Mouse (Mus musculus) thymus, adult 2 months (tissue): Measurements from ENCODE around the gene Lim2. TPM values are rescaled to one million over a fixed set of nuclear protein-coding genes. Genes with fewer than 3 reads are reported as not detected.
A peak's percentile ranks its signal among the peaks of the same experiment; 100 is the strongest.

Source experiments
- DNase-seq: peaks from one replicate; pipeline ENCODE4 v3.0.0; 2021
- H3K27ac ChIP-seq: fragments of 200-500 bp; 2 replicates; pipeline ENCODE4 v1.5.1; 2012; ENCODE audit warnings: low read length, control low read depth; ENCODE audit not compliant: control insufficient read depth, insufficient read depth
- H3K27me3 ChIP-seq: fragments of 200-500 bp; 2 replicates; pipeline ENCODE4 v1.6.1; 2012; ENCODE audit warnings: mild to moderate bottlenecking, low read length, moderate library complexity, mixed read lengths; ENCODE audit not compliant: control insufficient read depth, insufficient read depth
- H3K36me3 ChIP-seq: fragments of 200-500 bp; 2 replicates; pipeline ENCODE4 v1.6.1; 2012; ENCODE audit warnings: mild to moderate bottlenecking, low read length, moderate library complexity; ENCODE audit not compliant: control insufficient read depth, insufficient read depth
- H3K4me1 ChIP-seq: fragments of 200-500 bp; replicated peaks from 2 replicates; pipeline ENCODE4 v1.6.1; 2012; ENCODE audit warnings: low read length; ENCODE audit not compliant: control insufficient read depth, insufficient read depth
- H3K4me3 ChIP-seq: fragments of 200-500 bp; 2 replicates; pipeline ENCODE4 v1.5.1; 2012; ENCODE audit warnings: mild to moderate bottlenecking, low read length, control low read depth, moderate library complexity; ENCODE audit not compliant: control insufficient read depth, insufficient read depth
- CTCF ChIP-seq: fragments of 200-500 bp; IDR thresholded peaks from 2 replicates; pipeline ENCODE4 v1.5.1; 2012; ENCODE audit warnings: mild to moderate bottlenecking, control low read depth, low read length, moderate library complexity, borderline replicate concordance; ENCODE audit not compliant: control insufficient read depth, poor library complexity, insufficient read depth; ENCODE audit errors: extremely low read depth
- POLR2A ChIP-seq: fragments of 200-500 bp; IDR thresholded peaks from 2 replicates; pipeline ENCODE4 v1.6.1; 2012; ENCODE audit warnings: mild to moderate bottlenecking, low read length, control low read depth, moderate library complexity; ENCODE audit not compliant: control insufficient read depth, poor library complexity, insufficient read depth; ENCODE audit errors: extremely low read depth
- WGBS: fragments of 180-500 bp; shearing (Covaris S2); methylation state at CpG from one replicate; pipeline ENCODE4 v1.1.7; 2018; 5-methylcytosine and 5-hydroxymethylcytosine counted together
- polyA plus RNA-seq: library from polyadenylated mRNA; depleted of rRNA; stranded (reverse); fragments of >200 nt; gene quantifications from 2 replicates; pipeline ENCODE4 v1.2.3, GENCODE M21; 2012

Gene Lim2
- polyA plus RNA-seq, 1 experiment, result 0.04 TPM

DNA sequence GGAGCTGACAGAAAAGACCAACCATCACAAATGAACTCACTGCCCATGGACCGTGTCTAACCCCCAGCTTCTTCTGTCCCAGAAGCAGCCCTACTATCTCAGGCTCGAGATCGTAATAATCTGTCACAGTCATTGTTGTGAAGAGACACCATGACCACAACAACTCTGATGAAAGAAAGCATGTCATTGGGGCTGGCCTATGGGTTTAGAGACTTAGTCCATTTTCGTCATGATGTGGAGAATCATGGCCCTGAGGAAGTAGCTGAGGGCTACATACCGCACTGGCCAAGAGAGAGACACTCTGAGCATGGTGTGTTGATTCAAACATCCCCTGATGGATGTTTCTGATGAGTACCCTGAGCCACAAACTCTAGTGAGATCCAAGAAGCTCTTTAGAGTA lies 7.2 kb downstream of the Lim2 start:
- Histone ChIP-seq H3K4me1 (peaks cover 9% of the 10 kb centered on the region), H3K36me3 (no peaks in the 10 kb centered on the region), H3K27ac (no peak overlapping the region), H3K27me3 (no peaks in the 10 kb centered on the region), H3K4me3 (no peak overlapping the region)
- 91% methylated on average over 5 of the region's 5 CpGs for WGBS
- no peak for DNase-seq
- TF ChIP-seq POLR2A, result no peak
- no peak for TF ChIP-seq CTCF

- H3K36me3 ChIP-seq, result no peaks in the 10 kb centered on the region
- TF ChIP-seq POLR2A (no peak), CTCF (no peak)
- DNase-seq, result no peak
- H3K27ac ChIP-seq, result peak within 1 kb of the TSS; percentile 54; the same call in 1 of the 2 replicates
- H3K4me1 ChIP-seq, result peaks cover 9% of the 10 kb centered on the region
- no peaks in the 10 kb centered on the region for H3K27me3 ChIP-seq
- WGBS, result 18% methylated on average over 10 of the region's 10 CpGs
- peak within 1 kb of the TSS; percentile 20 for H3K4me3 ChIP-seq
Observed at GRCm38 (mm10) chr7:43436341-43437255, 9.1 kb downstream of the Lim2 start, which contains the start of gene Nkg7. Gene Nkg7 (plus strand): TSS chr7:43437073.

- WGBS, result 7% methylated on average over 4 of the region's 4 CpGs
- TF ChIP-seq POLR2A (no peak), CTCF (no peak)
- no peak overlapping the region for H3K27ac ChIP-seq
- H3K27me3 ChIP-seq, result no peaks in the 10 kb centered on the region
- no peak for DNase-seq
- H3K36me3 ChIP-seq, result no peaks in the 10 kb centered on the region
- peaks cover 22% of the 10 kb centered on the region for H3K4me1 ChIP-seq
- H3K4me3 ChIP-seq, result no peak overlapping the region
Observed at GRCm38 (mm10) chr7:43438611-43439010, 11.1 kb downstream of the Lim2 start.

DNA sequence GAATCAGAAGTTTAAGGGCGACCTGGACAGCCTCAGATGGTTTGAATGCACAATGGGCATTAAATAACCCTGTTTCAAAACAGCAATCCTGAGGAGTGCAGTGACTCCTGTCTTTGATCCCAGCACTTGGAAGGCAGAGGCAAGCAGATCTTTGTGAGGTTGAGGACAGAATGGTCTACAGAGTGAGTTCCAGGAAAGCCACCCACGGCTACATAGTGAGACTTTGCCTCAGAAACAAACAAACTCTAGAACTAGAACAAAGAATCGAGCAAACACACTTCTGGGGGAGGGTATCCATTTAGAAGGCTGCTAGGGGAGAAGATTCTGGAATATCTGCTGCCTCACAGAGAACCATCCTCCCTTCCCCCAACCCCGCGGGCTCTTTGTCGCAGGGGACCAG lies 13.0 kb downstream of the Lim2 start, which contains the start of gene Cldnd2:
Gene Cldnd2 (plus strand): TSS at position 301 of the 400 bp plus-strand sequence.
- Histone ChIP-seq H3K27ac (no peak within 1 kb of the TSS), H3K36me3 (no peaks in the 10 kb centered on the region), H3K27me3 (no peaks in the 10 kb centered on the region), H3K4me3 (no peak within 1 kb of the TSS), H3K4me1 (peaks cover 28% of the 10 kb centered on the region)
- WGBS, result 85% methylated on average over 6 of the region's 6 CpGs
- no peak for TF ChIP-seq CTCF
- TF ChIP-seq POLR2A, result no peak
- no peak for DNase-seq

DNA sequence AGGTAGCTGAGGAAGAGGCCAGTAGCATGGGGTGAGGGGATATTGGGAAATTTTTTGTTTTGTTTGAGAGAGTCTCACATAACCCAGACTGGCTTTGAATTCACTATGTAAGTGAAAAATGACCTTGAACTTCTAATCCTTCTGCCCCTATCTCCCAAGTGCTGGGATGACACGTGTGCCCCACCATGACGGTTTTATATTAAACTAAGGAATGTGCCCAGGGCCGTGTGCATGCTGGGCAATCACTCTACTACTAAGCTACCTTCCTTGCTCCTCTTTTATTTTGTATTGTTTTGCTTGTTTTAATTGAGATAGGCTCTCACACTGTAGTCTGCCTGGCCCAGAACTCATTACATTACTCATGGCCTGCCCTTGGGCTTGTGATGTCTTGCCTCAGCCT lies 13.6 kb downstream of the Lim2 start:
- peaks cover 28% of the 10 kb centered on the region for H3K4me1 ChIP-seq
- no peaks in the 10 kb centered on the region for H3K27me3 ChIP-seq
- DNase-seq, result no peak
- H3K27ac ChIP-seq, result no peak overlapping the region
- H3K4me3 ChIP-seq, result no peak overlapping the region
- WGBS, result 96% methylated on average over 3 of the region's 3 CpGs
- TF ChIP-seq CTCF (no peak), POLR2A (no peak)
- H3K36me3 ChIP-seq, result no peaks in the 10 kb centered on the region

DNA sequence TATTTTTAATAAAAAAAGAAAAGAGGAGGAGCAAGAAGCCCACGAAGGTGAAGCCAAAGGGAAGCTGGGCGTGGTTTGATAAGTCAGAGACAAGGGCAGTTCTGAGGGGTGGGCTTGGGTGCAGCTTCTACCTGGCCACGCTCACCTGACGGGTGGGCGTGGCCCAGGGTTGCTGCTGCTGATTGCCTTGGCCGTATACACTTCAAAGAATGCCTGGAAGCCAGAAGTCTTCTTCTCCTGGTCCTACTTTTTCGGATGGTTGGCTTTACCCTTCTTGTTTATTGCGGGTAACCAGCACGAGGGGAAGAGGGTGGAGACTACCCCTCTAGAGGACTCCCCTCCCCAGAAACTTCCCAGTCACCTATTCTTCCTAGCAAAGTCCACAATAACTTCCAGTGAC lies 15.2 kb downstream of the Lim2 start:
- no peak for DNase-seq
- TF ChIP-seq CTCF (no peak), POLR2A (no peak)
- Histone ChIP-seq H3K27me3 (no peaks in the 10 kb centered on the region), H3K36me3 (no peaks in the 10 kb centered on the region), H3K4me3 (peak overlapping the region; percentile 74), H3K27ac (no peak overlapping the region; the same call in 1 of the 2 replicates), H3K4me1 (peaks cover 24% of the 10 kb centered on the region)
- 7% methylated on average over 9 of the region's 9 CpGs for WGBS
